Mouse (Mus musculus) hindbrain, embryonic 11.5 days (tissue): Measurements from ENCODE around the gene Dcp1b. TPM values are rescaled to one million over a fixed set of nuclear protein-coding genes. Genes with fewer than 3 reads are reported as not detected.

Experiments used
- ATAC-seq: fragments of 200-750 bp; cut with Nextera tagmentation; 2 replicates; pipeline ENCODE4 v1.8.0; 2017; ENCODE audit warnings: mild to moderate bottlenecking, moderate TSS enrichment, moderate library complexity; ENCODE audit not compliant: low FRiP score
- DNase-seq: peaks from one replicate; pipeline ENCODE4 v3.0.0-alpha.2; 2015; ENCODE audit warnings: low spot score
- H3K27ac ChIP-seq: fragments of 300-500 bp; sonication (generic); 2 replicates; pipeline ENCODE4 v1.5.1; 2014; ENCODE audit warnings: mild to moderate bottlenecking, low read depth, low read length
- H3K27me3 ChIP-seq: fragments of 300-500 bp; sonication (generic); 2 replicates; pipeline ENCODE4 v1.6.1; 2014; ENCODE audit warnings: mild to moderate bottlenecking, low read length, moderate library complexity, mixed read lengths; ENCODE audit not compliant: control insufficient read depth, insufficient read depth
- H3K36me3 ChIP-seq: fragments of 300-500 bp; sonication (generic); 2 replicates; pipeline ENCODE4 v1.6.1; 2014; ENCODE audit warnings: mild to moderate bottlenecking, low read length, moderate library complexity, mixed read lengths; ENCODE audit not compliant: control insufficient read depth, insufficient read depth
- H3K4me1 ChIP-seq: fragments of 300-500 bp; sonication (generic); replicated peaks from 2 replicates; pipeline ENCODE4 v1.6.1; 2014; ENCODE audit warnings: low read length, mixed read lengths; ENCODE audit not compliant: control insufficient read depth, insufficient read depth
- H3K4me2 ChIP-seq: fragments of 300-500 bp; sonication (generic); replicated peaks from 2 replicates; pipeline ENCODE4 v1.6.1; 2014; ENCODE audit warnings: mild to moderate bottlenecking, low read depth, low read length
- H3K4me3 ChIP-seq: fragments of 300-500 bp; sonication (generic); 2 replicates; pipeline ENCODE4 v1.5.1; 2014; ENCODE audit warnings: low read depth, low read length
- H3K9ac ChIP-seq: fragments of 300-500 bp; sonication (generic); 2 replicates; pipeline ENCODE4 v1.6.1; 2014; ENCODE audit warnings: low read depth, low read length
- H3K9me3 ChIP-seq: fragments of 300-500 bp; sonication (generic); 2 replicates; pipeline ENCODE4 v1.6.1; 2016; ENCODE audit warnings: low read length; ENCODE audit not compliant: control insufficient read depth
- WGBS: fragments of 180-500 bp; shearing (Covaris S2); extraction: QIAGEN DNeasy Blood & Tissue Kit; methylation state at CpG from one replicate; pipeline ENCODE4 v1.1.7; 2014; 5-methylcytosine and 5-hydroxymethylcytosine counted together
- polyA plus RNA-seq: library from polyadenylated mRNA; unstranded; fragments of >200 nt; fragmentation: Nextera tagmentation; extraction: Ambion mirVana; gene quantifications from 2 replicates; pipeline ENCODE4 v1.2.1, GENCODE M21; 2014

Dcp1b gene
- polyA plus RNA-seq, 1 experiment from 2014 or later = 10.9 TPM

DNA sequence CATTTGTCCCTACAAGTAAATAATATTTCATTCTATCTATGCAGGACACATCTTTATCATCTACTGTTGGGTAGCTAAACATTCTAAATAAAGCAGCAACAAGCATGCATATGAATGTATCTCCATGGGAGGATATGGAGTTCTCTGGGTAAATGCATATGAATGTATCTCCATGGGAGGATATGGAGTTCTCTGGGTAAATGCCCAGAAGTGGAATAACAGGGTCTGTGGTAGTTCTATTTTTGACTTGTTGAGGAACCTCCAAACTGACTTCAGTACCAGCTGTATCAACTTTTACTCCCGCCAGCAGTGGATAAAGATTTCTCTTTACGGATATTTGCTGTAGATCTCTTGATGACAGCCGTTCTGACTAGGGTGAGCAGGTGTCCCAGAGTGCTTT is 73.5 kb downstream of the Dcp1b start:
- no peaks in the 10 kb centered on the region for H3K4me1 ChIP-seq
- no peak overlapping the region for H3K27ac ChIP-seq
- no peak overlapping the region for H3K4me3 ChIP-seq
- no peak overlapping the region for H3K9ac ChIP-seq
- DNase-seq = no peak
- H3K27me3 ChIP-seq = no peaks in the 10 kb centered on the region
- 80% methylated on average over 3 of the region's 3 CpGs for WGBS
- H3K9me3 ChIP-seq = no peaks in the 10 kb centered on the region
- H3K4me2 ChIP-seq = no peak overlapping the region
- no peak for ATAC-seq
- H3K36me3 ChIP-seq = no peaks in the 10 kb centered on the region

DNA sequence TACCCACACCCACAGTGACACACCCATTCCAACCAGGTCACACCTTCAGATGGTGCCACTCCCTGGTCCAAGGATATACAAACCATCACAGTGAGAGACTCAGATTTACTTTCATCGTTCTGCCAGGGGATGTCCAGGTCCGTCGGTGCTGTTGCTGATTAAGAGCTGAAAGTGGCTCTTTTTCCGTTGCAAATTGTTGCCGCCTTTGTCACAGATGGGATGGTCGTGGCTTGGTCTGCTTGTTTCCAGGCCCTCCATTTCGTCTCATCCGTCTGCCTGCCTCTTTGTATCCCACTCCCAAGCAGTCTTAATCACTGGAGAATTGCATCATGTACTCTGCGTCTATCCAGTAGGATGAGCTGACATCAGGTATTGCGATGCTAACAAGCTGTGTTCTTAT is 74.7 kb downstream of the Dcp1b start:
- Histone ChIP-seq H3K9ac (no peak overlapping the region), H3K36me3 (no peaks in the 10 kb centered on the region), H3K27me3 (no peaks in the 10 kb centered on the region), H3K9me3 (no peaks in the 10 kb centered on the region), H3K4me1 (no peaks in the 10 kb centered on the region), H3K27ac (no peak overlapping the region), H3K4me2 (no peak overlapping the region), H3K4me3 (no peak overlapping the region)
- DNase-seq = no peak
- WGBS = 91% methylated on average over 10 of the region's 10 CpGs
- no peak for ATAC-seq

GRCm38 (mm10) chr6:119251704-119252103 is 76.7 kb downstream of the Dcp1b start:
- H3K27ac ChIP-seq = no peak overlapping the region
- H3K4me2 ChIP-seq = no peak overlapping the region
- H3K9me3 ChIP-seq = no peaks in the 10 kb centered on the region
- ATAC-seq (no peak), DNase-seq (no peak)
- no peaks in the 10 kb centered on the region for H3K27me3 ChIP-seq
- H3K36me3 ChIP-seq = no peaks in the 10 kb centered on the region
- no peaks in the 10 kb centered on the region for H3K4me1 ChIP-seq
- H3K4me3 ChIP-seq = no peak overlapping the region
- 80% methylated on average over 4 of the region's 4 CpGs for WGBS
- H3K9ac ChIP-seq = no peak overlapping the region

Other genes starting within 250 kb of the Dcp1b start
- gene Cacna1c, start 21.2 kb downstream of the Dcp1b start, polyA plus RNA-seq = 3.6 and 4.0 TPM in 2 replicates
- 0.05 TPM in 1 of 2 replicates, not detected in the other for gene Cacna2d4, start 61.3 kb downstream of the Dcp1b start, polyA plus RNA-seq
- gene Lrtm2, start 155.5 kb downstream of the Dcp1b start, polyA plus RNA-seq = 0.14 TPM in 1 of 2 replicates, not detected in the other
- 19.3 and 34.5 TPM in 2 replicates for gene Adipor2, start 242.5 kb downstream of the Dcp1b start, polyA plus RNA-seq